Mouse (Mus musculus) adrenal gland, postnatal 14 days (tissue): ENCODE data around the gene P4htm. TPM values are rescaled to one million over a fixed set of nuclear protein-coding genes. Genes with fewer than 3 reads are reported as not detected.

Experiments
- DNase-seq: peaks from one replicate; pipeline ENCODE4 v3.0.0; 2021; ENCODE audit warnings: mixed read lengths
- microRNA-seq, 2 experiments: library from miRNA; unstranded; fragments of <30 nt; microRNA quantifications; one replicate each; pipeline ENCODE4 v1.2.0; 2021
- total RNA-seq: library from RNA; stranded (reverse); gene quantifications from 2 replicates; pipeline ENCODE4 v1.2.3, GENCODE M21; 2021

Gene P4htm
- total RNA-seq, 1 experiment from 2014 or later: 4.7 TPM

GRCm38 (mm10) chr9:108546875-108547274 lies 50.6 kb downstream of the P4htm start:
- DNase-seq: no peak

- DNase-seq: no peak
Measured at GRCm38 (mm10) chr9:108545986-108546385, 51.5 kb downstream of the P4htm start.

- no peak for DNase-seq
Measured at GRCm38 (mm10) chr9:108540846-108541245, 56.6 kb downstream of the P4htm start.

- no peak for DNase-seq
Measured at GRCm38 (mm10) chr9:108531496-108531895, 66.0 kb downstream of the P4htm start.

- DNase-seq: no peak
Measured at GRCm38 (mm10) chr9:108530954-108531353, 66.5 kb downstream of the P4htm start.

Small RNA genes lying within 50 kb of the gene (microRNA-seq; reads per million reads assigned to microRNA genes)
- 0 reads per million in 2 experiments for gene Gm24083
- 0 reads per million in 2 experiments for gene Mir191
- 1,108 to 1,636 reads per million in 2 experiments for gene Mir425

Other genes starting within 250 kb of the P4htm start
- 101 and 117 TPM in 2 replicates for gene Usp4, start 249.8 kb downstream of the P4htm start, total RNA-seq
- 0.74 and 1.4 TPM in 2 replicates for gene 1700102P08Rik, start 204.9 kb downstream of the P4htm start, total RNA-seq
- gene Ccdc36, start 169.2 kb downstream of the P4htm start, total RNA-seq: not detected in 2 replicates
- not detected in 2 replicates for gene BC048562, start 161.2 kb downstream of the P4htm start, total RNA-seq
- gene Ccdc71, start 137.1 kb downstream of the P4htm start, total RNA-seq: 35.1 and 36.4 TPM in 2 replicates
- 29.7 and 30.9 TPM in 2 replicates for gene Klhdc8b, start 136.1 kb downstream of the P4htm start, total RNA-seq
- 121 and 124 TPM in 2 replicates for gene Lamb2, start 117.9 kb downstream of the P4htm start, total RNA-seq
- gene Usp19, start 107.1 kb downstream of the P4htm start, total RNA-seq: 163 and 175 TPM in 2 replicates
- 179 and 190 TPM in 2 replicates for gene Qars, start 90.0 kb downstream of the P4htm start, total RNA-seq
- 114 and 125 TPM in 2 replicates for gene Qrich1, start 80.9 kb downstream of the P4htm start, total RNA-seq
- 99.2 and 110 TPM in 2 replicates for gene Impdh2, start 37.4 kb downstream of the P4htm start, total RNA-seq
- gene Ndufaf3, start 30.2 kb downstream of the P4htm start, total RNA-seq: 55.5 and 67.2 TPM in 2 replicates
- gene Dalrd3, start 27.8 kb downstream of the P4htm start, total RNA-seq: 48.8 and 51.5 TPM in 2 replicates
- 91.0 and 102 TPM in 2 replicates for gene Wdr6, start 18.9 kb downstream of the P4htm start, total RNA-seq
- 59.7 and 61.3 TPM in 2 replicates for gene Arih2, start 51.7 kb upstream of the P4htm start, total RNA-seq
- 334 and 350 TPM in 2 replicates for gene Slc25a20, start 64.4 kb upstream of the P4htm start, total RNA-seq
- gene Prkar2a, start 91.6 kb upstream of the P4htm start, total RNA-seq: 36.3 and 37.4 TPM in 2 replicates
- 71.0 and 78.2 TPM in 2 replicates for gene Ip6k2, start 186.1 kb upstream of the P4htm start, total RNA-seq
- gene Nckipsd, start 210.7 kb upstream of the P4htm start, total RNA-seq: 9.2 and 11.4 TPM in 2 replicates
- 3.9 and 4.9 TPM in 2 replicates for gene Celsr3, start 228.7 kb upstream of the P4htm start, total RNA-seq